ENCODE assay signal across 10 mouse cellular contexts in genomic region chr1:160855926-160856620, GRCm38 (mm10). TPM values are rescaled to one million over a fixed set of nuclear protein-coding genes. Genes with fewer than 3 reads are reported as not detected.
DNase-seq lines count a peak whose midpoint lies in the region; ATAC-seq lines count a peak whose summit lies in the region.
"Had no signal": no experiment of that assay in that cellular context is flagged by ENCODE, and none has a peak within 500 bp of the region (broad histone marks: within the 10 kb centered on the region; RNA-seq: fewer than 3 reads in every experiment).

No protein-coding gene starts in this region.

- 0 out of 2 replicates have a peak, but pooled peaks have one; percentile 34 for ATAC-seq in hindbrain, embryonic 16.5 days
- no peak for ATAC-seq in hindbrain, embryonic 14.5 days (ENCODE audit: low FRiP score)
- ATAC-seq: forebrain, embryonic 16.5 days had no signal

- intact Hi-C loops in left cerebral cortex, postnatal 14 days (cut with DNase I) = no loop called here

- no peak overlapping the region for H3K4me3 ChIP-seq in hindbrain, embryonic 16.5 days (ENCODE audit: low read length)
- H3K4me3 ChIP-seq in hindbrain, embryonic 14.5 days (replicated peaks; ENCODE audit: low read length) = no peak overlapping the region
- H3K4me3 ChIP-seq: lung, embryonic 15.5 days; midbrain, embryonic 12.5 days had no signal

- no peak overlapping the region for H3K4me2 ChIP-seq in hindbrain, embryonic 16.5 days (ENCODE audit: low read length)
- H3K4me2 ChIP-seq in hindbrain, embryonic 14.5 days (replicated peaks) = no peak overlapping the region
- H3K4me2 ChIP-seq: lung, embryonic 15.5 days; midbrain, embryonic 12.5 days had no signal

- no peaks in the 10 kb centered on the region for H3K27me3 ChIP-seq in hindbrain, embryonic 16.5 days (replicated peaks; ENCODE audit: control insufficient read depth, insufficient read depth, low read length)
- H3K27me3 ChIP-seq in hindbrain, embryonic 14.5 days (ENCODE audit: control insufficient read depth, insufficient read depth, low read length) = no peaks in the 10 kb centered on the region
- H3K27me3 ChIP-seq: lung, embryonic 15.5 days; midbrain, embryonic 12.5 days had no signal

- WGBS in hindbrain, embryonic 16.5 days = 71% methylated on average over 9 of the region's 9 CpGs
- WGBS in hindbrain, embryonic 14.5 days = 75% methylated on average over 9 of the region's 9 CpGs

- H3K9me3 ChIP-seq in hindbrain, embryonic 16.5 days (ENCODE audit: control insufficient read depth, low read length) = no peaks in the 10 kb centered on the region
- H3K9me3 ChIP-seq in hindbrain, embryonic 14.5 days (ENCODE audit: control insufficient read depth, low read length) = no peaks in the 10 kb centered on the region
- H3K9me3 ChIP-seq: lung, embryonic 15.5 days; midbrain, embryonic 12.5 days had no signal

- no peak for DNase-seq in hindbrain, embryonic 14.5 days (ENCODE audit: low spot score)
- peak; percentile 86 for DNase-seq in brain, adult 2 months (ENCODE audit: low read depth, low spot score)
- peak; percentile 65 for DNase-seq in layer of hippocampus, adult 11-12 months (ENCODE audit: low spot score)
- DNase-seq in left cerebral cortex, postnatal 14 days (ENCODE audit: low spot score in 2 of 2) = peak; percentile 18 to 23
- no peak for DNase-seq in natural killer cell, adult 2 months (ENCODE audit: low spot score in 2 of 2)
- DNase-seq in adipocyte (ENCODE audit: low spot score) = no peak

- H3K36me3 ChIP-seq in hindbrain, embryonic 16.5 days (ENCODE audit: control insufficient read depth, insufficient read depth, low read length) = no peaks in the 10 kb centered on the region
- H3K36me3 ChIP-seq in hindbrain, embryonic 14.5 days (replicated peaks; ENCODE audit: control insufficient read depth, insufficient read depth) = no peaks in the 10 kb centered on the region
- H3K36me3 ChIP-seq: lung, embryonic 15.5 days; midbrain, embryonic 12.5 days had no signal

- H3K4me1 ChIP-seq in hindbrain, embryonic 16.5 days (ENCODE audit: control insufficient read depth, insufficient read depth, low read depth, low read length) = no peaks in the 10 kb centered on the region
- H3K4me1 ChIP-seq in hindbrain, embryonic 14.5 days (replicated peaks; ENCODE audit: control insufficient read depth, insufficient read depth, low read length) = no peaks in the 10 kb centered on the region
- H3K4me1 ChIP-seq: lung, embryonic 15.5 days; midbrain, embryonic 12.5 days had no signal

- no peak overlapping the region for H3K27ac ChIP-seq in hindbrain, embryonic 16.5 days (ENCODE audit: low read depth, low read length)
- H3K27ac ChIP-seq in hindbrain, embryonic 14.5 days = no peak overlapping the region
- H3K27ac ChIP-seq: lung, embryonic 15.5 days; midbrain, embryonic 12.5 days had no signal

- no peak overlapping the region for H3K9ac ChIP-seq in hindbrain, embryonic 16.5 days (ENCODE audit: low read depth, low read length)
- H3K9ac ChIP-seq in hindbrain, embryonic 14.5 days = no peak overlapping the region
- H3K9ac ChIP-seq: lung, embryonic 15.5 days; midbrain, embryonic 12.5 days had no signal

RNA-seq across cellular contexts. Expression of gene Rc3h1, which starts 50.1 kb away (rescaled TPM):
- polyA plus RNA-seq in hindbrain, embryonic 16.5 days (2015; fragmentation: Nextera tagmentation; extraction: Ambion mirVana) = 5.0 and 6.0 TPM in 2 replicates
- polyA plus RNA-seq in hindbrain, embryonic 14.5 days (2014; fragmentation: Nextera tagmentation; extraction: Ambion mirVana) = 7.7 and 9.1 TPM in 2 replicates
- total RNA-seq in left cerebral cortex, postnatal 14 days (2021) = 10 to 100 TPM; 38.3 to 41.8 TPM

Comparison
In these comparisons a context has a peak if more than half of its experiments do, and no peak if none do; other contexts are left out.
1. DNase-seq: peak in brain, adult 2 months (single experiment), layer of hippocampus, adult 11-12 months (single experiment) and left cerebral cortex, postnatal 14 days (2 of 2); none in hindbrain, embryonic 14.5 days (single experiment), natural killer cell, adult 2 months (0 of 2) and adipocyte (single experiment).